Mouse (Mus musculus): ENCODE data around the gene Upk1a. TPM values are rescaled to one million over a fixed set of nuclear protein-coding genes. Genes with fewer than 3 reads are reported as not detected.

The Upk1a gene
- polyA plus RNA-seq, 1 experiment from 2014 or later = 0.09 TPM

DNA sequence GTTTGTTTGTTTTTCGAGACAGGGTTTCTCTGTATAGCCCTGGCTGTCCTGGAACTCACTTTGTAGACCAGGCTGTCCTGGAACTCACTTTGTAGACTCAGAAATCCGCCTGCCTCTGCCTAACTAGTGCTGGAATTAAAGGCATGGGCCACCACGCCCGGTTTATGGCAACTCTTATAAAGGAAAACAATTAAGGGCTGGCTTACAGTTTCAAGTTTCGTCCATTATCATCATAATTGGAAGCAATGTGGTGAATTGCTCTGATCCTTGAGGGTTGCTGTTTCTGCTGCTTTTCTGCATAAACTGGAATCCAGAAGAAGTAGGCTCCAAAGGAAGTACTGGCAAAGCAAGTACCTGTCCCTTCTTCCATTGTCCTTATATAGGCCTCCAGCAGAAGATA is 14.0 kb upstream of the Upk1a start:
- Histone ChIP-seq H3K4me1 (ENCODE audit: control insufficient read depth, low read depth, low read length) (peaks cover 11% of the 10 kb centered on the region), H3K36me3 (ENCODE audit: control insufficient read depth, insufficient read depth) (peaks cover 18% of the 10 kb centered on the region), H3K9ac (ENCODE audit: low read depth, low read length) (no peak overlapping the region), H3K4me3 (ENCODE audit: low read depth, low read length) (no peak overlapping the region), H3K9me3 (replicated peaks; ENCODE audit: control insufficient read depth, low read length) (no peaks in the 10 kb centered on the region), H3K4me2 (ENCODE audit: low read depth, low read length) (no peak overlapping the region), H3K27me3 (ENCODE audit: control insufficient read depth, insufficient read depth, low read depth, low read length) (peaks cover 9% of the 10 kb centered on the region), H3K27ac (ENCODE audit: low read length) (no peak overlapping the region)
- WGBS (ENCODE audit: insufficient replicate concordance) = 75% methylated on average over 5 of the region's 5 CpGs
- ATAC-seq (ENCODE audit: low read depth) = no peak

DNA sequence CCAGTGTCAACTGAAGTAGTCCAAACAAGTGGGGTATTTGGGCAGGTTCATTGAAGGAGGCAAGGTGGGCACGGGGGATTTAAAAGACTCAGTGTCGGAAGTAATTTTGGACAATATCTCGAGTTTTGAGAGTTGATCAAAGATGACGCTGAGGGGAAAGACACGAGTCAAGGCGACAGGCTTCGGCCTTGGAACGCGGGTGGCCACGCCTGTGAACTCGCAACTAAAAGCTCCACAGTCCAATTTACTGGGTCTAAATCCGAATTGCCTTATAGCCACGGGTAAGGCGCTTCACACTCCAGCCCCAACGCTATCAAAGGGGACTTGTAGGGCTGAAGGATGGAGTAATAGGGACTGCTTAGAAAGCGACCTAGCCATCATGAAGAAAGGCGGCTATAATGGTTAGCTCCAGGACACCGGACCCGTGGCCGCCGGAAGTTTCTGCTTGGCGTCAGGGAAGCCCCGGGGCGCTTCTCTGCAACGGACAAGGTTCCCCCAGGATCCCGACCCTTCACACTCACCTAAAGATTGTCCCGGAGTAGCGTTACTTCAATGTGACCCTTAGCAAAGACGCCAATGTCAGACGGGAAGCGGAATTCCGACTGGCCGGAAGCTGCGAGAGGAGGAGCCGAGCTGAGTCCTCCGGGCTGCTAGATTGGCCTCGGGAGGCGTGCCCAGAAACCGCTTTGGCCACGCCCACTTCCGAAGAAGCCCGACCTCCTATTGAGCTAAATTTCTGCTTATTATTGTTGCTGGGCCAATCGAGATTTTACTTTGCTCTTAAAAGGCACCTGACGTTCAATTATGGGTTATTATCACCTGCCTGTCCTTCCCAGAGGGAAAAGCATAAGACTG is 13.1 kb upstream of the Upk1a start, which contains the start of gene Cox6b1:
Gene Cox6b1 (minus strand): TSS at position 622 of the 855 bp plus-strand sequence.
- 1% methylated on average over 44 of the region's 44 CpGs for WGBS (ENCODE audit: insufficient replicate concordance)
- peak; percentile 91 for ATAC-seq (ENCODE audit: low read depth)
- peak within 1 kb of the TSS; percentile 84 for H3K9ac ChIP-seq (ENCODE audit: low read depth, low read length)
- peak within 1 kb of the TSS; percentile 81 for H3K4me2 ChIP-seq (ENCODE audit: low read depth, low read length)
- H3K27me3 ChIP-seq (ENCODE audit: control insufficient read depth, insufficient read depth, low read depth, low read length) = peaks cover 6% of the 10 kb centered on the region; the same call in 1 of the 2 replicates
- H3K4me1 ChIP-seq (ENCODE audit: control insufficient read depth, low read depth, low read length) = peaks cover 11% of the 10 kb centered on the region
- peaks cover 20% of the 10 kb centered on the region for H3K36me3 ChIP-seq (ENCODE audit: control insufficient read depth, insufficient read depth)
- H3K9me3 ChIP-seq (replicated peaks; ENCODE audit: control insufficient read depth, low read length) = no peaks in the 10 kb centered on the region
- H3K27ac ChIP-seq (ENCODE audit: low read length) = peak within 1 kb of the TSS; percentile 68
- peak within 1 kb of the TSS; percentile 86 for H3K4me3 ChIP-seq (ENCODE audit: low read depth, low read length)

DNA sequence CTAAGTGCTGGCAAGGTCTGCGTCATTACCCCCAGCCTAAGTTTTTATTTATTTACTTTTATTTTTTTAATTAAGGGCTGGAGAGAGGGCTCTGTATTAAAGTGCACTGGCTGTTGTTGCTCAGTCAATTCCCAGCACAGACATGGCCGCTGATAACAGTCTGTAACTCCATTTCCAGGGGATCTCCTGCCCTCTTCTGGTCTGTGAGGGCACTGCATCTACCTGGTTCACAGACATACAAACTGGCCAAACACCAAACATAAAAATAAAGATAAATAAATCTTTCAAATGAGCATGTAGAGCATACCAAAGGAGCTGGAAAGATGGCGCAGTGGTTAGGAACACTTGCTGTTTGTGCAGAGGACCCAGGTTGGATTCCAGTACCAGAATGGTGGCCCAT is 6.6 kb upstream of the Upk1a start:
- H3K9ac ChIP-seq (ENCODE audit: low read depth, low read length) = no peak overlapping the region
- no peak for ATAC-seq (ENCODE audit: low read depth)
- no peaks in the 10 kb centered on the region for H3K27me3 ChIP-seq (ENCODE audit: control insufficient read depth, insufficient read depth, low read depth, low read length)
- no peak overlapping the region for H3K4me3 ChIP-seq (ENCODE audit: low read depth, low read length)
- no peak overlapping the region for H3K27ac ChIP-seq (ENCODE audit: low read length)
- no peak overlapping the region for H3K4me2 ChIP-seq (ENCODE audit: low read depth, low read length)
- no peaks in the 10 kb centered on the region for H3K9me3 ChIP-seq (replicated peaks; ENCODE audit: control insufficient read depth, low read length)
- peaks cover 32% of the 10 kb centered on the region for H3K36me3 ChIP-seq (ENCODE audit: control insufficient read depth, insufficient read depth)
- H3K4me1 ChIP-seq (ENCODE audit: control insufficient read depth, low read depth, low read length) = peaks cover 6% of the 10 kb centered on the region
- WGBS (ENCODE audit: insufficient replicate concordance) = 85% methylated on average over 3 of the region's 3 CpGs

- WGBS (ENCODE audit: insufficient replicate concordance) = 91% methylated on average over 9 of the region's 9 CpGs
- peaks cover 29% of the 10 kb centered on the region for H3K36me3 ChIP-seq (ENCODE audit: control insufficient read depth, insufficient read depth)
Observed at GRCm38 (mm10) chr7:30618658-30619057, 6.0 kb upstream of the Upk1a start.

DNA sequence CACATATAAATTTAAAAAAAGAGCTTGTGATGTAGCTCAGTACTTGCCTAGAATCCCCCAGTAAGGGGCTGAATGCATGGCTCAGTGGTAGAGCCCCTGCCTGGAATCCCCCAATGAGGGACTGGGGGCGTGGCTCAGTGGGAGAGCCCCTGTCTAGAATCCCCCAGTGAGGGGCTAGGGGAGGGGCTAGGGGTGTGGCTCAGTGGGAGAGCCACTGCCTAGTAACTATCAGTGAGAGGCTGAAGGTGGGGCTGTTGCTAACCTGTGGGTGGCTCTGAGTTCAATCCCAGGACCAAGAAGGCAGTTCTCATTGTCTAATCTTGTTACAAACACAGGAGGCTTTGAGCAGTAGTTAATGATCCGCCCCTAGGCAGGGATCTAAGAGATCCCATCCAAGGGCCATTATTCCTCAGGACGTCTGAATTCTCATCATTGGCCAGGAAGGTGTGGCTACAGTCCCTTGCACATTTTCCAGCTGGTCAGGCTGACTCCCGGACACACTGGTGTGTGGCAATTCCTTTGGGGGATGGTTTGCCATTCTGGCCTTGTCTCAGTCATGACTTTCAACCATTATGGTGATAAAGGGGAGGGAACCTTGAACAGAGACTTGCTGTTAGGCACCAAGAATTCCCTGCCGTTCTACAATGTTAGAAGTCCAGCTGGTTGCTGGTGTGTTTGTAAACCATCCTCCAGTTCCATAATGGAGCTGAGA is 2.6 kb upstream of the Upk1a start:
- 48% methylated on average over 5 of the region's 5 CpGs for WGBS (ENCODE audit: insufficient replicate concordance)

More at GRCm38 (mm10) chr7:30618658-30619057, 6.0 kb upstream of the Upk1a start:
- Histone ChIP-seq H3K9ac (ENCODE audit: low read depth, low read length) (no peak overlapping the region), H3K4me3 (ENCODE audit: low read depth, low read length) (no peak overlapping the region), H3K4me2 (ENCODE audit: low read depth, low read length) (no peak overlapping the region), H3K4me1 (ENCODE audit: control insufficient read depth, low read depth, low read length) (peaks cover 7% of the 10 kb centered on the region), H3K27ac (ENCODE audit: low read length) (no peak overlapping the region), H3K27me3 (ENCODE audit: control insufficient read depth, insufficient read depth, low read depth, low read length) (no peaks in the 10 kb centered on the region), H3K9me3 (replicated peaks; ENCODE audit: control insufficient read depth, low read length) (no peaks in the 10 kb centered on the region)
- no peak for ATAC-seq (ENCODE audit: low read depth)

GRCm38 (mm10) chr7:30614454-30614853 is 1.8 kb upstream of the Upk1a start:
- H3K27me3 ChIP-seq (ENCODE audit: control insufficient read depth, insufficient read depth, low read depth, low read length) = no peaks in the 10 kb centered on the region
- no peak overlapping the region for H3K9ac ChIP-seq (ENCODE audit: low read depth, low read length)
- no peaks in the 10 kb centered on the region for H3K9me3 ChIP-seq (replicated peaks; ENCODE audit: control insufficient read depth, low read length)
- no peak overlapping the region for H3K4me3 ChIP-seq (ENCODE audit: low read depth, low read length)
- ATAC-seq (ENCODE audit: low read depth) = no peak
- peaks cover 13% of the 10 kb centered on the region for H3K36me3 ChIP-seq (ENCODE audit: control insufficient read depth, insufficient read depth)
- H3K4me1 ChIP-seq (ENCODE audit: control insufficient read depth, low read depth, low read length) = peaks cover 7% of the 10 kb centered on the region
- no peak overlapping the region for H3K4me2 ChIP-seq (ENCODE audit: low read depth, low read length)
- H3K27ac ChIP-seq (ENCODE audit: low read length) = no peak overlapping the region
- WGBS (ENCODE audit: insufficient replicate concordance) = 45% methylated on average over 2 of the region's 2 CpGs

More for the DNA sequence above, 2.6 kb upstream of the Upk1a start:
- H3K27ac ChIP-seq (ENCODE audit: low read length) = no peak overlapping the region; the same call in 1 of the 2 replicates
- H3K9ac ChIP-seq (ENCODE audit: low read depth, low read length) = no peak overlapping the region
- H3K4me2 ChIP-seq (ENCODE audit: low read depth, low read length) = no peak overlapping the region
- H3K9me3 ChIP-seq (replicated peaks; ENCODE audit: control insufficient read depth, low read length) = no peaks in the 10 kb centered on the region
- peaks cover 7% of the 10 kb centered on the region for H3K4me1 ChIP-seq (ENCODE audit: control insufficient read depth, low read depth, low read length)
- no peaks in the 10 kb centered on the region for H3K27me3 ChIP-seq (ENCODE audit: control insufficient read depth, insufficient read depth, low read depth, low read length)
- no peak overlapping the region for H3K4me3 ChIP-seq (ENCODE audit: low read depth, low read length)
- peak; percentile 19; the same call in 1 of the 2 replicates for ATAC-seq (ENCODE audit: low read depth)
- H3K36me3 ChIP-seq (ENCODE audit: control insufficient read depth, insufficient read depth) = peaks cover 15% of the 10 kb centered on the region

DNA sequence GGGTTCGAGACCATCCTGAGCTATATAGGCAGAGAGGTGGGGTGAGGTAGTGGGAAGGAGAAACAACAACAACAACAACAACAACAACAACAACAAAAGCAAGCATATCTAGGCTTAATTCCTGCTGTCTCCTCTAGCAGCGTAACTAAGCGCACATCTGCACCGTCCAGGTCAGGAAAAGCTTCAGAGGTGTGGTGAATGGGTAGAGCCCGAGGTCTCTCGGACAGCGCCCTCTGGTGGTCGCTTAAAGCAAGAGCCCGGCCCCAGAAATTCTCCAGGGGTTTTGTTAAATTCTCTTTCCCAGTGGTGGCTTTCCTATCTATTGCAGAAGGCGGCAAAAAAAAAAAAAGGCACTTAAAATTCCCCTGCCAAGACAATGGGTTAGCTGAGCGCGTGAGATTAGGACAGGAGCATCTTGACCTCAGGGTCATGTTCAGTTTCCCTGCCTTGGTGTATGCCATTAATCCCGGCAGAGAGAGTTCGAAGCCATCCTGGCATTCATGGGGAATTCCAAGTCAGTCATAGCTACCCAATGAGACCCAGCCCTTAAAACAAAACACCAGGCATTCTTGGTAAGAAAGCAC is 974 bp upstream of the Upk1a start:
- Histone ChIP-seq H3K27ac (ENCODE audit: low read length) (no peak overlapping the region), H3K36me3 (ENCODE audit: control insufficient read depth, insufficient read depth) (peaks cover 8% of the 10 kb centered on the region), H3K4me2 (ENCODE audit: low read depth, low read length) (no peak overlapping the region), H3K4me1 (ENCODE audit: control insufficient read depth, low read depth, low read length) (peaks cover 7% of the 10 kb centered on the region), H3K9ac (ENCODE audit: low read depth, low read length) (no peak overlapping the region), H3K4me3 (ENCODE audit: low read depth, low read length) (no peak overlapping the region), H3K9me3 (replicated peaks; ENCODE audit: control insufficient read depth, low read length) (no peaks in the 10 kb centered on the region), H3K27me3 (ENCODE audit: control insufficient read depth, insufficient read depth, low read depth, low read length) (no peaks in the 10 kb centered on the region)
- ATAC-seq (ENCODE audit: low read depth) = peak; percentile 53; the same call in 1 of the 2 replicates
- 18% methylated on average over 14 of the region's 14 CpGs for WGBS (ENCODE audit: insufficient replicate concordance)

- no peak overlapping the region for H3K27ac ChIP-seq (ENCODE audit: low read length)
- no peaks in the 10 kb centered on the region for H3K27me3 ChIP-seq (ENCODE audit: control insufficient read depth, insufficient read depth, low read depth, low read length)
- no peak overlapping the region for H3K4me2 ChIP-seq (ENCODE audit: low read depth, low read length)
- no peak overlapping the region for H3K9ac ChIP-seq (ENCODE audit: low read depth, low read length)
- 43% methylated on average over 7 of the region's 7 CpGs for WGBS (ENCODE audit: insufficient replicate concordance)
- no peak for ATAC-seq (ENCODE audit: low read depth)
- no peaks in the 10 kb centered on the region for H3K36me3 ChIP-seq (ENCODE audit: control insufficient read depth, insufficient read depth)
- peaks cover 2% of the 10 kb centered on the region for H3K4me1 ChIP-seq (ENCODE audit: control insufficient read depth, low read depth, low read length)
- H3K9me3 ChIP-seq (replicated peaks; ENCODE audit: control insufficient read depth, low read length) = no peaks in the 10 kb centered on the region
- no peak overlapping the region for H3K4me3 ChIP-seq (ENCODE audit: low read depth, low read length)
Observed at GRCm38 (mm10) chr7:30610043-30610442, 2.6 kb downstream of the Upk1a start.

Data from liver, embryonic 16.5 days (tissue).